Mouse (Mus musculus) MEL (cell line): ENCODE data around the gene Fgfr2. TPM values are rescaled to one million over a fixed set of nuclear protein-coding genes. Genes with fewer than 3 reads are reported as not detected.

Experiments
- DNase-seq: peaks from one replicate; pipeline ENCODE4 v3.0.0; 2011; ENCODE audit warnings: low read depth, low spot score
- H3K27ac ChIP-seq: 2 replicates; pipeline ENCODE4 v1.5.1; 2012; ENCODE audit warnings: low read depth, mild to moderate bottlenecking, control low read depth, low read length, moderate library complexity; ENCODE audit not compliant: control insufficient read depth
- H3K27me3 ChIP-seq, 2 experiments: fragments of 150-350 bp in 1 of 2; sonication (generic) in 1 of 2; 2 replicates each; pipeline ENCODE4 v1.6.1; 2012; ENCODE audit warnings: low read length in 2 of 2, mild to moderate bottlenecking in 2 of 2, improper control_type of control experiment in 1 of 2, moderate library complexity in 1 of 2; ENCODE audit not compliant: insufficient read depth in 2 of 2, control insufficient read depth in 1 of 2
- H3K36me3 ChIP-seq, 2 experiments: 2 replicates each; pipeline ENCODE4 v1.6.1; 2012 to 2014; ENCODE audit warnings: low read length in 2 of 2, improper control_type of control experiment in 1 of 2, inconsistent platforms in 1 of 2, mild to moderate bottlenecking in 1 of 2; ENCODE audit not compliant: insufficient read depth in 2 of 2, control insufficient read depth in 1 of 2
- H3K4me1 ChIP-seq, 2 experiments: fragments of 150-350 bp in 1 of 2; sonication (generic) in 1 of 2; 2 replicates each; pipeline ENCODE4 v1.6.1; 2012; ENCODE audit warnings: low read length in 2 of 2, improper control_type of control experiment in 1 of 2, mild to moderate bottlenecking in 1 of 2; ENCODE audit not compliant: insufficient read depth in 2 of 2, control insufficient read depth in 1 of 2
- H3K4me3 ChIP-seq, 2 experiments: fragments of 150-350 bp in 1 of 2; sonication (generic) in 1 of 2; 2 replicates each; pipeline ENCODE4 v1.5.1; 2012; ENCODE audit warnings: low read depth in 2 of 2, low read length in 2 of 2, mild to moderate bottlenecking in 2 of 2, moderate library complexity in 2 of 2, control low read depth in 1 of 2, improper control_type of control experiment in 1 of 2; ENCODE audit not compliant: control insufficient read depth in 1 of 2, insufficient read depth in 1 of 2
- H3K79me2 ChIP-seq: 2 replicates; pipeline ENCODE4 v1.6.1; 2012; ENCODE audit warnings: mild to moderate bottlenecking, low read length, moderate library complexity; ENCODE audit not compliant: control insufficient read depth, poor library complexity, insufficient read depth
- H3K9ac ChIP-seq: 2 replicates; pipeline ENCODE4 v1.6.1; 2012; ENCODE audit warnings: low read depth, mild to moderate bottlenecking, control low read depth, low read length, moderate library complexity; ENCODE audit not compliant: control insufficient read depth, poor library complexity, severe bottlenecking
- H3K9me3 ChIP-seq: fragments of 150-350 bp; sonication (generic); replicated peaks from 2 replicates; pipeline ENCODE4 v1.6.1; 2012; ENCODE audit warnings: mild to moderate bottlenecking, low read length, improper control_type of control experiment, moderate library complexity; ENCODE audit not compliant: insufficient read depth
- BHLHE40 ChIP-seq: IDR thresholded peaks from 2 replicates; pipeline ENCODE4 v1.6.1; 2012; ENCODE audit warnings: low read depth, mild to moderate bottlenecking, inconsistent platforms, low read length, improper control_type of control experiment, borderline replicate concordance
- CHD2 ChIP-seq: IDR thresholded peaks from 2 replicates; pipeline ENCODE4 v1.6.1; 2011; ENCODE audit warnings: low read length, improper control_type of control experiment
- CTCF ChIP-seq, 3 experiments: IDR thresholded peaks in 2 of 3; conservative IDR thresholded peaks in 1 of 3; 2 replicates each; pipeline ENCODE4 v1.5.1; 2011 to 2012; ENCODE audit warnings: low read length in 3 of 3, low read depth in 2 of 3, mild to moderate bottlenecking in 2 of 3, improper control_type of control experiment in 1 of 3, inconsistent platforms in 1 of 3, mixed read lengths in 1 of 3, moderate library complexity in 1 of 3; ENCODE audit not compliant: control insufficient read depth in 1 of 3, insufficient read depth in 1 of 3, poor library complexity in 1 of 3, severe bottlenecking in 1 of 3
- ETS1 ChIP-seq: IDR thresholded peaks from 2 replicates; pipeline ENCODE4 v1.6.1; 2012; ENCODE audit warnings: low read depth, mild to moderate bottlenecking, inconsistent platforms, low read length, improper control_type of control experiment, moderate library complexity
- GATA1 ChIP-seq: IDR thresholded peaks from 2 replicates; pipeline ENCODE4 v1.6.1; 2011; ENCODE audit warnings: low read depth, low read length, improper control_type of control experiment
- JUND ChIP-seq: IDR thresholded peaks from 2 replicates; pipeline ENCODE4 v1.6.1; 2011; ENCODE audit warnings: low read depth, mild to moderate bottlenecking, improper control_type of control experiment, low read length
- MAX ChIP-seq: IDR thresholded peaks from 2 replicates; pipeline ENCODE4 v1.6.1; 2011; ENCODE audit warnings: low read length, improper control_type of control experiment
- MAZ ChIP-seq: IDR thresholded peaks from 2 replicates; pipeline ENCODE4 v1.6.1; 2012; ENCODE audit warnings: low read depth, mild to moderate bottlenecking, inconsistent platforms, low read length, improper control_type of control experiment
- MYC ChIP-seq: IDR thresholded peaks from 2 replicates; pipeline ENCODE4 v1.6.1; 2011; ENCODE audit warnings: low read depth, mild to moderate bottlenecking, low read length, improper control_type of control experiment, moderate library complexity
- NRF1 ChIP-seq: IDR thresholded peaks from 2 replicates; pipeline ENCODE4 v1.6.1; 2014; ENCODE audit warnings: low read depth, mild to moderate bottlenecking, inconsistent platforms, low read length, improper control_type of control experiment, moderate library complexity; ENCODE audit not compliant: poor library complexity, insufficient read depth, severe bottlenecking
- POLR2A ChIP-seq, 2 experiments: IDR thresholded peaks; 2 replicates each; pipeline ENCODE4 v1.6.1; 2011 to 2012; ENCODE audit warnings: low read length in 2 of 2, mild to moderate bottlenecking in 2 of 2, control low read depth in 1 of 2, improper control_type of control experiment in 1 of 2, low read depth in 1 of 2, moderate library complexity in 1 of 2; ENCODE audit not compliant: control insufficient read depth in 1 of 2, insufficient read depth in 1 of 2, poor library complexity in 1 of 2
- POLR2AphosphoS2 ChIP-seq: IDR thresholded peaks from 2 replicates; pipeline ENCODE4 v1.6.1; 2011; ENCODE audit warnings: low read length, improper control_type of control experiment
- SIN3A ChIP-seq: IDR thresholded peaks from 2 replicates; pipeline ENCODE4 v1.6.1; 2012; ENCODE audit warnings: low read length, improper control_type of control experiment, inconsistent platforms
- SMC3 ChIP-seq: IDR thresholded peaks from 2 replicates; pipeline ENCODE4 v1.6.1; 2011; ENCODE audit warnings: low read depth, low read length, improper control_type of control experiment
- TBP ChIP-seq: IDR thresholded peaks from 2 replicates; pipeline ENCODE4 v1.8.0; 2011; ENCODE audit warnings: low read depth, low read length, improper control_type of control experiment
- TCF12 ChIP-seq: IDR thresholded peaks from 2 replicates; pipeline ENCODE4 v1.6.1; 2014; ENCODE audit warnings: low read depth, mild to moderate bottlenecking, inconsistent platforms, low read length, improper control_type of control experiment, moderate library complexity
- UBTF ChIP-seq: IDR thresholded peaks from 2 replicates; pipeline ENCODE4 v1.6.1; 2012; ENCODE audit warnings: low read depth, mild to moderate bottlenecking, inconsistent platforms, low read length, improper control_type of control experiment, moderate library complexity, borderline replicate concordance; ENCODE audit not compliant: insufficient read depth
- USF2 ChIP-seq, 2 experiments: IDR thresholded peaks; 2 replicates each; pipeline ENCODE4 v1.6.1; 2011 to 2012; ENCODE audit warnings: improper control_type of control experiment in 2 of 2, low read length in 2 of 2, borderline replicate concordance in 1 of 2, inconsistent platforms in 1 of 2, low read depth in 1 of 2, mild to moderate bottlenecking in 1 of 2; ENCODE audit not compliant: insufficient read depth in 1 of 2
- ZMIZ1 ChIP-seq: IDR thresholded peaks from 2 replicates; pipeline ENCODE4 v1.6.1; 2012; ENCODE audit warnings: low read depth, mild to moderate bottlenecking, inconsistent platforms, low read length, improper control_type of control experiment, moderate library complexity
- polyA plus RNA-seq, 2 experiments: library from polyadenylated mRNA; stranded (reverse) in 1 of 2; unstranded in 1 of 2; fragments of >175 nt in 1 of 2; fragments of >200 nt in 1 of 2; gene quantifications; 2 replicates each; pipeline versions ENCODE4 v1.2.1 to v1.2.4; 2012; ENCODE audit warnings: low replicate concordance in 2 of 2, low read depth in 1 of 2; ENCODE audit not compliant: insufficient read length in 2 of 2, insufficient read depth in 1 of 2, missing spikeins in 1 of 2
- total RNA-seq: library from RNA; depleted of rRNA; stranded (reverse); fragments of 300-350 nt; gene quantifications from 2 replicates; pipeline ENCODE4 v1.2.3, GENCODE M21; 2012

Fgfr2 gene
- total and polyA plus RNA-seq, 3 experiments = not detected

- no peak overlapping the region for H3K4me3 ChIP-seq
- no peak for DNase-seq
- no peak overlapping the region for H3K27ac ChIP-seq
- no peak for TF ChIP-seq UBTF
- H3K79me2 ChIP-seq = no peaks in the 10 kb centered on the region
- H3K36me3 ChIP-seq = no peaks in the 10 kb centered on the region
- no peaks in the 10 kb centered on the region for H3K27me3 ChIP-seq
- no peaks in the 10 kb centered on the region for H3K9me3 ChIP-seq
- no peak overlapping the region for H3K9ac ChIP-seq
- no peaks in the 10 kb centered on the region for H3K4me1 ChIP-seq
Measured at GRCm38 (mm10) chr7:131975867-131976266, 1147.3 kb downstream of the Fgfr2 start.

- no peaks in the 10 kb centered on the region for H3K27me3 ChIP-seq
- H3K36me3 ChIP-seq = no peaks in the 10 kb centered on the region
- no peak overlapping the region for H3K9ac ChIP-seq
- no peak for DNase-seq
- H3K27ac ChIP-seq = no peak overlapping the region
- no peaks in the 10 kb centered on the region for H3K9me3 ChIP-seq
- TF ChIP-seq ZMIZ1 = no peak
- TF ChIP-seq POLR2A (IDR thresholded peaks at IDR 0.05; ENCODE audit: control insufficient read depth in 1 of 2, insufficient read depth in 1 of 2, low read depth in 1 of 2, low read length in 2 of 2, poor library complexity in 1 of 2) = no peak
- TF ChIP-seq BHLHE40 = no peak
- TF ChIP-seq JUND = no peak
- no peak for TF ChIP-seq USF2 (IDR thresholded peaks at IDR 0.05; ENCODE audit: borderline replicate concordance in 1 of 2, insufficient read depth in 1 of 2, low read depth in 1 of 2, low read length in 2 of 2)
- TF ChIP-seq SMC3 = no peak
- no peak for TF ChIP-seq GATA1
- no peak for TF ChIP-seq MAX
- no peak for TF ChIP-seq ETS1
- no peak for TF ChIP-seq MYC
- TF ChIP-seq CTCF (IDR thresholded peaks at IDR 0.05 in 2 of 3, conservative IDR thresholded peaks at IDR 0.05 in 1 of 3; ENCODE audit: control insufficient read depth in 1 of 3, insufficient read depth in 1 of 3, low read depth in 2 of 3, low read length in 3 of 3, poor library complexity in 1 of 3, severe bottlenecking in 1 of 3) = no peak
- no peak for TF ChIP-seq CHD2
- no peak for TF ChIP-seq TCF12
- no peak for TF ChIP-seq TBP
- no peak for TF ChIP-seq SIN3A
- TF ChIP-seq MAZ = no peak
- TF ChIP-seq NRF1 = no peak
- no peak for TF ChIP-seq POLR2AphosphoS2
- H3K4me1 ChIP-seq = no peaks in the 10 kb centered on the region
- H3K4me3 ChIP-seq = no peak overlapping the region
- H3K79me2 ChIP-seq = no peaks in the 10 kb centered on the region
Measured at GRCm38 (mm10) chr7:131970255-131970654, 1152.9 kb downstream of the Fgfr2 start.
